Mouse (Mus musculus) megakaryocyte, embryonic 14.5 days (primary cell): ENCODE measurements around the gene Mmp28. TPM values are rescaled to one million over a fixed set of nuclear protein-coding genes. Genes with fewer than 3 reads are reported as not detected.

Experiments used
- H3K27me3 ChIP-seq: replicated peaks from 2 replicates; pipeline ENCODE3; 2012; ENCODE audit warnings: inconsistent platforms
- H3K36me3 ChIP-seq: replicated peaks from 2 replicates; pipeline ENCODE3; 2012; ENCODE audit warnings: low read length, inconsistent platforms, mixed read lengths
- H3K4me1 ChIP-seq: 2 replicates; pipeline ENCODE4 v1.6.1; 2012; ENCODE audit warnings: inconsistent platforms
- H3K4me3 ChIP-seq: replicated peaks from 2 replicates; pipeline ENCODE3; 2012; ENCODE audit warnings: moderate library complexity, mild to moderate bottlenecking, inconsistent platforms
- H3K9me3 ChIP-seq: 2 replicates; pipeline ENCODE4 v1.6.1; 2012; ENCODE audit warnings: inconsistent platforms
- FLI1 ChIP-seq: IDR thresholded peaks from 2 replicates; pipeline ENCODE4 v1.6.1; 2012; ENCODE audit warnings: low read length, inconsistent platforms, mixed read lengths
- GATA1 ChIP-seq: IDR thresholded peaks from 3 replicates; pipeline ENCODE4 v1.6.1; 2012; ENCODE audit warnings: mixed read lengths, low read length, inconsistent platforms, borderline replicate concordance
- polyA plus RNA-seq: library from polyadenylated mRNA; stranded (reverse); fragments of >175 nt; gene quantifications from 2 replicates; pipeline ENCODE4 v1.2.3, GENCODE M21; 2012; ENCODE audit warnings: low replicate concordance; ENCODE audit not compliant: insufficient read depth

Gene Mmp28
- polyA plus RNA-seq, 1 experiment: 1.3 TPM

DNA sequence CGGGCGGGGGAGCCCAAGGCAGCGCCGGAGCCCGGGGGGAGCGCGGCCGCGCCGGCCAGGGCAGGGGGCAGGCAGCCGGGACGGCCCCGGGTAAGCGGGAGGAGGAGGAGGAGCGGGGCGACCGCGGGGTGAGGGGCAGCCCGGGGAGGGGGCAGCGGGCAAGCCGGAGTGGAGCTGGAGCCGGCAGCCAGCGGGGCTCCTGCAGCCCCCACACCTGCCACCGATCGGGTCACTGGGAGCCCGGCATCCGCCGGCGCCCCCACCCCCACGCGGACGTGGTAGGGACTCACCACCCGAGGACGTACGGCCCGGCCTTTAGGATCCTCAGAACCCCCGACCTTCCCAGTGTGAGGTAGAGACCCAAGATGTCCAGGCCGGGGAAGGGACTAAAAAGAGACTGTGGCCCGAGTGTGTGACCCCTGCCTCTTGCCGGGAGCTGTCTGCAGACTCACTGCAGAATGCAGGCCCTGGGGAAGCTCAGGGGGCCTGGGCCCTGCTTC lies 53.0 kb downstream of the Mmp28 start:
- Histone ChIP-seq H3K9me3 (no peaks in the 10 kb centered on the region), H3K36me3 (peaks cover 8% of the 10 kb centered on the region), H3K27me3 (peaks cover 76% of the 10 kb centered on the region), H3K4me3 (peak overlapping the region; percentile 84), H3K4me1 (peaks cover 15% of the 10 kb centered on the region)
- TF ChIP-seq FLI1 (no peak), GATA1 (no peak)

DNA sequence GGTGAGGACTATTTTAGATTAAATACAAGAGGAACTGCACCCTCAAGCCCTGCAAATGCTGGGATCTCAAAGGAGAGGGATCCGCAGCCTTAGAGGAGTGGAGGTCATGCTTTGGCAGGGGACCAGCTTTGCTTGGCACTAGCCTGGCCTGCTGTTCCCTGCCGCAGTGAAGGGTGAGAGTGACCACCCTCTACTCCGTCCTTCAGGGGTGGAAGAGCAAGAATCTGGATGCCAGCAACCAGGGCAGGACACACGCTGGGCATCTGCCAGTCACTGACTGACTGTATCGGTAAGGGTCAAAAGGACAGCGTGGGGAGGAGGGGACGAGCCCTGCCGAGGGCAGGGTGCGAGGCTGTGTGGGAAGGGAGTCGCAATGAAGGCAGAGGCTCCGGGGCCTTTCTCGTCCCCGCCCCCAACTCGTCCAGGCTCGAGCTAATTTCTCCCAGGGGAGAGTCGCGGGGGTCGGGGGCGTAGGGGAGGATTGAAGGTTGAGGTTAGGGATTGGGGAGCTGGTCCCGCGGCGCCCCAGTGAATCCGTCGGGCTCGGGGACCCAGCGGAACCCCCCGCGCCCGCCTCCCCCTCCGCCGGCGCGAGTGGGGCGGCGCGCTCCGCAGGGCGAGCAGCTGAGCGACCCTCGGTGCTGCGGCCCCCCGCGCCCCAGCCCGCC lies 53.6 kb downstream of the Mmp28 start, which contains the start of gene Rasl10b:
Rasl10b (plus strand) TSS at position 51 of the 668 bp plus-strand sequence.
- Histone ChIP-seq H3K4me1 (peaks cover 19% of the 10 kb centered on the region), H3K27me3 (peaks cover 76% of the 10 kb centered on the region), H3K36me3 (peaks cover 14% of the 10 kb centered on the region), H3K4me3 (peak within 1 kb of the TSS; percentile 84), H3K9me3 (no peaks in the 10 kb centered on the region)
- TF ChIP-seq GATA1 (no peak), FLI1 (no peak)

DNA sequence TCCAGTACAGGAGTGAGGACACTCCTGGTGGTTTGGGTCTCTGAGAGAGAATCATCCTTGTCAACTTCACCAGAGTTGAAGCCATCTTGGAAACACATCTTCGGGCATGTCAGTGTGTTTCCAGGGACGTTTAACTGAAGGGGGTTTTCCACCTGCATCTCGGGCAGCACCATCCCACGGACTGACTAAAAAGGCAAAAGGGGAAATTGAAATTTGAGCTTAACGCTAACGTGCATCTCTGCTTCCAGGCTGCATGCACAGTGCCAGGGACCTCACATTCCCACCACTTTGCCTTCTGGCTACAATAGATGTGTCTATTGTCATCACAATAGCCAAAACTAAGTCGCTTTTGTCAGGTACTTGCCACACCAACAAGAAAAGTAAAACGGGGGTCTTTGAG lies 54.6 kb downstream of the Mmp28 start:
- peaks cover 68% of the 10 kb centered on the region for H3K27me3 ChIP-seq

DNA sequence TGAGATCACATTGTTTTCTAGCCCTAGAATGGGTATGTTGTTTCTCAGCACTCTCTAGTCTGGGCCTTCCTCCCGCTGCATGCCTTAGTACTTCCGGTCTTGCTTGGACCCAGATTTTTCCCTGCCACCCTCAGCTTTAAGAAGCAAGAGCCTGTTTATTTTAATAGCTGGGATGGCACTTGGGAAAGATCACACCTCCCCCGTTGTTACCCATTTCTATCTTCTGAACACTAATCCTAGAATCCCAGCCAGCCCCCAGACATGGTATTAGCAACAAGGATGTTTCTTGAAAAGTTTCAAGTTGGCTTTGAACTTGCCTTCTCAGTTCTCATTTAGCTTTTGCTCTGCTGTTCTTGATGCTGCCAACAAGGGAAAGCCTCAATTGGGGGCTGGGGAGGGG lies 56.5 kb downstream of the Mmp28 start:
- Histone ChIP-seq H3K4me1 (peaks cover 34% of the 10 kb centered on the region), H3K27me3 (peaks cover 49% of the 10 kb centered on the region), H3K9me3 (no peaks in the 10 kb centered on the region), H3K4me3 (no peak overlapping the region), H3K36me3 (peaks cover 42% of the 10 kb centered on the region)
- TF ChIP-seq FLI1 (no peak), GATA1 (no peak)

More for the DNA sequence above, 54.6 kb downstream of the Mmp28 start:
- Histone ChIP-seq H3K4me1 (peaks cover 27% of the 10 kb centered on the region), H3K4me3 (no peak overlapping the region), H3K9me3 (no peaks in the 10 kb centered on the region), H3K36me3 (peaks cover 24% of the 10 kb centered on the region)
- no peak for TF ChIP-seq FLI1
- TF ChIP-seq GATA1: no peak

DNA sequence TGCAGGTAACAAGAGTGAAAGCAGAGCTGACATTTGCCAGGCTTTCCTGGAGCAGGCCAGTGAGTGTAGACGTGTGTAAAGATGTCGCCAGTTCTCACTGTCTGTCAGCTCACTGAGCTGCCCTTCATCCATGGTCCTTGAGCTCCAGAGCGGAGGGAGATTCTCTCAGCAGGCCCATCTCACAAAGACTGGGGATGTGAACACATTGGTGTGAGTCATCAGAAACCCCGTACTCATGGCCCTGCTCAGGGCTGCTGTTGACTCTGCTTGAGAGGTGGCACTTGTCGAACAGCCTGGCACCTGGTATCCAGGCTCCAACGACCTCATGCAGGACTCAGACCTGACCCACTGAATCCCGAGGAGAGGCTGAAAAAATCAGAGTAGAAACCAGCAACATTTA lies 59.1 kb downstream of the Mmp28 start:
- no peaks in the 10 kb centered on the region for H3K9me3 ChIP-seq
- no peak for TF ChIP-seq GATA1
- no peak for TF ChIP-seq FLI1
- H3K4me3 ChIP-seq: no peak overlapping the region
- H3K27me3 ChIP-seq: peaks cover 23% of the 10 kb centered on the region
- H3K36me3 ChIP-seq: peaks cover 65% of the 10 kb centered on the region
- peaks cover 22% of the 10 kb centered on the region for H3K4me1 ChIP-seq

DNA sequence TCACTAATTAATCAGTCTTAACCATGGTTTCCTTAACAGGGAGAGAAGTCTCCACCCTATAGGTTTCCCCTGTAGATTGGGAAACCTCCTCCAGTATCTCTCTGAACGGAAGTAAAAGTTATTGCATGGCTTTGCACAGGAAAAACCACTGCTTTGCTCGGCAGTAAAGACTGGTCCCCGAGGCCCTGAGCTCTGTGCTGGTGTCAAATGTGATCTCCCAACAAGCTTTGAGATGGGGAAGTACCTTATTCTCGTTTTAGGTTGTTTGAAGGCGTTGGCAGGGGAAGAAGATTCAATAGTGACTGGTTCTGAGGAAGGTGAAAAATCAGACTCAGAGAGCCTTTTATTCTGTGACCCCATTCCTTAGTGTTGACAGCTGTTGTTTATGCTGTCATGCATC lies 64.1 kb downstream of the Mmp28 start:
- no peak overlapping the region for H3K4me3 ChIP-seq
- peaks cover 93% of the 10 kb centered on the region for H3K36me3 ChIP-seq
- H3K9me3 ChIP-seq: no peaks in the 10 kb centered on the region
- H3K27me3 ChIP-seq: no peaks in the 10 kb centered on the region
- peaks cover 23% of the 10 kb centered on the region for H3K4me1 ChIP-seq
- TF ChIP-seq FLI1 (no peak), GATA1 (no peak)

DNA sequence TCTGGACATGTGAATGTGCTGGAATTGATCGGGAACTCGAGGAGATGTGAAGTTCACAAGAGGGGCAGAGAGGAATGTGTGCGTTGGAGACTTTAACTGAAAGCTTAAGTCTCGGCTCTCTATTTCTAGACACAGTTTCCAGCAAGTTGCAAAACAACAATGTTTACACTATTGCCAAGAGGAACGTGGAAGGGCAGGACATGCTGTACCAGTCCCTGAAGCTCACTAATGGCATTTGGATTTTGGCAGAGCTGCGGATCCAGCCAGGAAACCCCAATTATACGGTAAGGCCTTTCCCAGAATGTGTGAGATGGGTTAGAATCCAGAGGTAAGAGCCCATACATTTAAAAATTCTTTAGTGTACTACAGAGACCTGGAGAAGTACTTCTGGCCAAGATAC lies 65.2 kb downstream of the Mmp28 start:
- no peak for TF ChIP-seq FLI1
- TF ChIP-seq GATA1: no peak
- Histone ChIP-seq H3K27me3 (no peaks in the 10 kb centered on the region), H3K4me3 (no peak overlapping the region), H3K9me3 (no peaks in the 10 kb centered on the region), H3K36me3 (peaks cover 93% of the 10 kb centered on the region), H3K4me1 (peaks cover 18% of the 10 kb centered on the region)

DNA sequence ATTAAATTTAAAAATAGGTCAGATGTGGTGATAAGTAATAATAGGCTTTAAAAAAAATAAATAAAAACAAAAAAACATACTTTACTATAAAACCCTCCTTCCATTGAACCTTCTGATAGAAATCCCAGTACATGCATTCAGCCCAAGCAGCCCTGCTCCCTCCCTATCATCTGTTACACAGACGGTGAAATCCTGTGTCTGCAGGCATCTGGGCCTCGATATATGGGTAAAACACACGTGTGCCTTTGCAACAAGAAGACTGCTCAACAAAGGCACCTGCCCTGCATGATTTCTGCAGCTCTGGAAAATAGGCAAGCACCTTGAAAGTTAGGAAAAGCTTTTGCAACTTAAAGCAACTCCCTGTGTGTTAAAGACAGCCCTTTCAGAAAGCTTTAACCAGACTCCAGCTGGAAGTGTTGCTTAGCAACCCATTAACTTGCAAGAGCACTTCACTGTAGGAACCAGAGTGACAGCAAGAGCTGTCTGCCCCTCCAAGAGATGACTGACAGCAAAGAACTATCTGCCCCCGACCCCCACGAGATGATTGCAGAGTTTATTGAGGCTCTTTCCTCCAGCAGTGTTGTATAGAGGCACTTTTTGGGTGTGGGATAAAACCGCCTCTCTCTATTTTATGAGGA lies 68.0 kb downstream of the Mmp28 start:
- H3K4me1 ChIP-seq: peaks cover 20% of the 10 kb centered on the region
- H3K36me3 ChIP-seq: peaks cover 95% of the 10 kb centered on the region
- H3K27me3 ChIP-seq: no peaks in the 10 kb centered on the region
- TF ChIP-seq FLI1: no peak
- no peak for TF ChIP-seq GATA1
- no peaks in the 10 kb centered on the region for H3K9me3 ChIP-seq
- H3K4me3 ChIP-seq: no peak overlapping the region

DNA sequence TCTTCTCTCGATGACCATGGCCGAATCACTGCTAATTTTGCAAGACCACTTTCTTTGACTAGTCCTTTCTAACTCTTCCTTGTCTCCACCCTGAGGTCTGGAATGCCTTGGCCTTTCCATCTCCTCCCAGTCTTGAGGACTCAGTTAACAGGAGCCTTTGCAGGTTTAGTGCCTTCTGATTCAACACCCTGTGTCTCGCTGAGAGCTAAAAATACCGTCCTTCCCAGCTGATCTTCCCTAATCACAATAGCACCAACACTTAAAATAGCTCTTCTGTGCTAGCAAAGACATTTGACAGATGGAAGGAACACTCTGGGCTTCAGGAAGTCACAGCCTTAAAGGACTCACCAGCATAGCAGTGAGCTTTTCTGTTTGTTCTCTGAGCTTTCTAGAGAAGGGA lies 69.8 kb downstream of the Mmp28 start:
- H3K4me1 ChIP-seq: peaks cover 20% of the 10 kb centered on the region
- TF ChIP-seq FLI1 (no peak), GATA1 (no peak)
- no peaks in the 10 kb centered on the region for H3K9me3 ChIP-seq
- H3K4me3 ChIP-seq: no peak overlapping the region
- peaks cover 94% of the 10 kb centered on the region for H3K36me3 ChIP-seq
- no peaks in the 10 kb centered on the region for H3K27me3 ChIP-seq

Other genes starting within 250 kb of the Mmp28 start
- 1.4 TPM in 1 of 2 replicates, not detected in the other for gene Slfn14, start 176.3 kb downstream of the Mmp28 start, polyA plus RNA-seq
- 3.7 and 13.6 TPM in 2 replicates for gene Ap2b1, start 164.0 kb downstream of the Mmp28 start, polyA plus RNA-seq
- gene Pex12, start 160.5 kb downstream of the Mmp28 start, polyA plus RNA-seq: 2.2 and 9.8 TPM in 2 replicates
- 0.17 and 1.7 TPM in 2 replicates for gene Rasl10b, start 53.9 kb downstream of the Mmp28 start, polyA plus RNA-seq
- not detected in 2 replicates for gene Gas2l2, start 33.6 kb downstream of the Mmp28 start, polyA plus RNA-seq
- 2.3 TPM in 1 of 2 replicates, not detected in the other for gene 1700020L24Rik, start 25.4 kb downstream of the Mmp28 start, polyA plus RNA-seq
- gene Taf15, start 10.0 kb upstream of the Mmp28 start, polyA plus RNA-seq: 8.7 and 97.3 TPM in 2 replicates
- not detected in 2 replicates for gene Heatr9, start 59.1 kb upstream of the Mmp28 start, polyA plus RNA-seq
- 10.7 TPM in 1 of 2 replicates, not detected in the other for gene Ccl5, start 67.4 kb upstream of the Mmp28 start, polyA plus RNA-seq
- 2.4 TPM in 1 of 2 replicates, not detected in the other for gene Ccl9, start 115.6 kb upstream of the Mmp28 start, polyA plus RNA-seq
- 26.0 TPM in 1 of 2 replicates, not detected in the other for gene Ccl6, start 130.0 kb upstream of the Mmp28 start, polyA plus RNA-seq
- not detected in 2 replicates for gene Rpl9-ps1, start 182.6 kb upstream of the Mmp28 start, polyA plus RNA-seq
- 7.9 TPM in 1 of 2 replicates, not detected in the other for gene Ccl3, start 186.3 kb upstream of the Mmp28 start, polyA plus RNA-seq
- 1.7 TPM in 1 of 2 replicates, not detected in the other for gene Ccl4, start 199.5 kb upstream of the Mmp28 start, polyA plus RNA-seq
- gene Wfdc17, start 240.9 kb upstream of the Mmp28 start, polyA plus RNA-seq: not detected in 2 replicates
- gene Wfdc18, start 245.9 kb upstream of the Mmp28 start, polyA plus RNA-seq: not detected in 2 replicates